Mouse (Mus musculus): ENCODE measurements around the gene Gclc. TPM values are rescaled to one million over a fixed set of nuclear protein-coding genes. Genes with fewer than 3 reads are reported as not detected.

The Gclc gene
- polyA plus RNA-seq, 1 experiment from 2014 or later, result 17.5 TPM

GRCm38 (mm10) chr9:77751091-77751521 lies 3.2 kb upstream of the Gclc start:
- Histone ChIP-seq H3K4me2 (peak overlapping the region; percentile 68), H3K4me1 (peaks cover 22% of the 10 kb centered on the region), H3K9me3 (replicated peaks) (no peaks in the 10 kb centered on the region), H3K27me3 (no peaks in the 10 kb centered on the region), H3K36me3 (ENCODE audit: poor library complexity, severe bottlenecking) (no peaks in the 10 kb centered on the region), H3K9ac (peak overlapping the region; percentile 72), H3K4me3 (peak overlapping the region; percentile 53), H3K27ac (peak overlapping the region; percentile 88)
- peak; percentile 4; the same call in 1 of the 2 replicates for ATAC-seq
- WGBS, result 0% methylated on average over 12 of the region's 12 CpGs

- Histone ChIP-seq H3K4me1 (peaks cover 26% of the 10 kb centered on the region), H3K4me3 (peak overlapping the region; percentile 83), H3K36me3 (ENCODE audit: poor library complexity, severe bottlenecking) (no peaks in the 10 kb centered on the region), H3K27ac (peak overlapping the region; percentile 81), H3K9me3 (replicated peaks) (no peaks in the 10 kb centered on the region), H3K27me3 (no peaks in the 10 kb centered on the region), H3K4me2 (peak overlapping the region; percentile 79), H3K9ac (peak overlapping the region; percentile 86)
- under 1% methylated on average over 47 of the region's 57 CpGs for WGBS
- peak; percentile 77 for ATAC-seq
These were observed 530 bp downstream of the Gclc start for GRCm38 (mm10) chr9:77754728-77755402.

GRCm38 (mm10) chr9:77755403-77755784 lies 1.1 kb downstream of the Gclc start:
- no peak for ATAC-seq
- peak overlapping the region; percentile 83 for H3K4me3 ChIP-seq
- H3K9me3 ChIP-seq (replicated peaks), result no peaks in the 10 kb centered on the region
- H3K27me3 ChIP-seq, result no peaks in the 10 kb centered on the region
- H3K9ac ChIP-seq, result peak overlapping the region; percentile 86
- peaks cover 22% of the 10 kb centered on the region for H3K4me1 ChIP-seq
- 0 out of 2 replicates have a peak overlapping the region, but pooled peaks have one; percentile 81 for H3K27ac ChIP-seq
- WGBS, result 16% methylated on average over 9 of the region's 9 CpGs
- H3K4me2 ChIP-seq, result peak overlapping the region; percentile 79
- H3K36me3 ChIP-seq (ENCODE audit: poor library complexity, severe bottlenecking), result no peaks in the 10 kb centered on the region

- Histone ChIP-seq H3K9me3 (replicated peaks) (no peaks in the 10 kb centered on the region), H3K9ac (no peak overlapping the region), H3K4me2 (peak overlapping the region; percentile 79), H3K36me3 (ENCODE audit: poor library complexity, severe bottlenecking) (no peaks in the 10 kb centered on the region), H3K27ac (no peak overlapping the region), H3K27me3 (no peaks in the 10 kb centered on the region), H3K4me3 (peak overlapping the region; percentile 83), H3K4me1 (peaks cover 22% of the 10 kb centered on the region)
- 32% methylated on average over 9 of the region's 9 CpGs for WGBS
- ATAC-seq, result no peak
These were observed 1.7 kb downstream of the Gclc start for GRCm38 (mm10) chr9:77756076-77756475.

- no peaks in the 10 kb centered on the region for H3K27me3 ChIP-seq
- 90% methylated on average over 1 of the region's 1 CpGs for WGBS
These were observed 3.0 kb downstream of the Gclc start for GRCm38 (mm10) chr9:77757331-77757730.

GRCm38 (mm10) chr9:77758481-77758880 lies 4.1 kb downstream of the Gclc start:
- Histone ChIP-seq H3K4me3 (no peak overlapping the region), H3K27me3 (no peaks in the 10 kb centered on the region), H3K9me3 (replicated peaks) (no peaks in the 10 kb centered on the region), H3K9ac (no peak overlapping the region), H3K36me3 (ENCODE audit: poor library complexity, severe bottlenecking) (peaks cover 3% of the 10 kb centered on the region; the same call in 1 of the 2 replicates), H3K27ac (no peak overlapping the region), H3K4me1 (peaks cover 17% of the 10 kb centered on the region), H3K4me2 (no peak overlapping the region)
- 76% methylated on average over 8 of the region's 8 CpGs for WGBS
- ATAC-seq, result no peak

More at GRCm38 (mm10) chr9:77757331-77757730, 3.0 kb downstream of the Gclc start:
- no peak overlapping the region for H3K9ac ChIP-seq
- H3K27ac ChIP-seq, result no peak overlapping the region
- peaks cover 17% of the 10 kb centered on the region for H3K4me1 ChIP-seq
- H3K4me2 ChIP-seq, result no peak overlapping the region
- no peak for ATAC-seq
- H3K4me3 ChIP-seq, result no peak overlapping the region
- no peaks in the 10 kb centered on the region for H3K9me3 ChIP-seq (replicated peaks)
- H3K36me3 ChIP-seq (ENCODE audit: poor library complexity, severe bottlenecking), result no peaks in the 10 kb centered on the region

GRCm38 (mm10) chr9:77759111-77759510 lies 4.8 kb downstream of the Gclc start:
- Histone ChIP-seq H3K9me3 (replicated peaks) (no peaks in the 10 kb centered on the region), H3K4me2 (no peak overlapping the region), H3K27ac (no peak overlapping the region), H3K4me1 (peaks cover 17% of the 10 kb centered on the region), H3K4me3 (no peak overlapping the region), H3K9ac (no peak overlapping the region), H3K36me3 (ENCODE audit: poor library complexity, severe bottlenecking) (peaks cover 10% of the 10 kb centered on the region; the same call in 1 of the 2 replicates), H3K27me3 (no peaks in the 10 kb centered on the region)
- no peak for ATAC-seq
- 66% methylated on average over 6 of the region's 6 CpGs for whole genome bisulfite sequencing

- Histone ChIP-seq H3K4me2 (no peak overlapping the region), H3K9ac (no peak overlapping the region), H3K36me3 (ENCODE audit: poor library complexity, severe bottlenecking) (peaks cover 15% of the 10 kb centered on the region), H3K4me1 (peaks cover 17% of the 10 kb centered on the region), H3K27me3 (no peaks in the 10 kb centered on the region), H3K27ac (no peak overlapping the region), H3K4me3 (no peak overlapping the region), H3K9me3 (replicated peaks) (no peaks in the 10 kb centered on the region)
- 93% methylated on average over 6 of the region's 6 CpGs for WGBS
- ATAC-seq, result no peak
These were observed 5.4 kb downstream of the Gclc start for GRCm38 (mm10) chr9:77759756-77760155.

GRCm38 (mm10) chr9:77766218-77766617 lies 11.9 kb downstream of the Gclc start:
- H3K27ac ChIP-seq, result no peak overlapping the region
- no peak overlapping the region for H3K4me3 ChIP-seq
- H3K36me3 ChIP-seq (ENCODE audit: poor library complexity, severe bottlenecking), result peaks cover 25% of the 10 kb centered on the region
- no peak overlapping the region for H3K4me2 ChIP-seq
- 85% methylated on average over 8 of the region's 8 CpGs for WGBS
- H3K9ac ChIP-seq, result no peak overlapping the region
- no peak for ATAC-seq
- peaks cover 9% of the 10 kb centered on the region for H3K4me1 ChIP-seq
- no peaks in the 10 kb centered on the region for H3K9me3 ChIP-seq (replicated peaks)
- H3K27me3 ChIP-seq, result no peaks in the 10 kb centered on the region

GRCm38 (mm10) chr9:77766767-77767166 lies 12.4 kb downstream of the Gclc start:
- H3K4me2 ChIP-seq, result no peak overlapping the region
- peaks cover 25% of the 10 kb centered on the region for H3K36me3 ChIP-seq (ENCODE audit: poor library complexity, severe bottlenecking)
- H3K4me3 ChIP-seq, result no peak overlapping the region
- H3K27me3 ChIP-seq, result no peaks in the 10 kb centered on the region
- H3K27ac ChIP-seq, result no peak overlapping the region
- 82% methylated on average over 3 of the region's 3 CpGs for WGBS
- ATAC-seq, result no peak
- no peak overlapping the region for H3K9ac ChIP-seq
- peaks cover 14% of the 10 kb centered on the region for H3K4me1 ChIP-seq
- H3K9me3 ChIP-seq (replicated peaks), result no peaks in the 10 kb centered on the region

GRCm38 (mm10) chr9:77770909-77771308 lies 16.6 kb downstream of the Gclc start:
- no peaks in the 10 kb centered on the region for H3K27me3 ChIP-seq
- H3K9me3 ChIP-seq (replicated peaks), result no peaks in the 10 kb centered on the region
- no peak overlapping the region for H3K4me3 ChIP-seq
- 0 out of 2 replicates have a peak overlapping the region, but pooled peaks have one; percentile 8 for H3K27ac ChIP-seq
- H3K9ac ChIP-seq, result no peak overlapping the region
- ATAC-seq, result peak; percentile 25; the same call in 1 of the 2 replicates
- peaks cover 15% of the 10 kb centered on the region; the same call in 1 of the 2 replicates for H3K36me3 ChIP-seq (ENCODE audit: poor library complexity, severe bottlenecking)
- H3K4me2 ChIP-seq, result no peak overlapping the region
- peaks cover 17% of the 10 kb centered on the region for H3K4me1 ChIP-seq
- WGBS, result 51% methylated on average over 6 of the region's 6 CpGs

GRCm38 (mm10) chr9:77771330-77771729 lies 17.0 kb downstream of the Gclc start:
- Histone ChIP-seq H3K4me3 (no peak overlapping the region), H3K27me3 (no peaks in the 10 kb centered on the region), H3K9me3 (replicated peaks) (no peaks in the 10 kb centered on the region), H3K27ac (no peak overlapping the region), H3K36me3 (ENCODE audit: poor library complexity, severe bottlenecking) (peaks cover 14% of the 10 kb centered on the region), H3K4me2 (peak overlapping the region; percentile 15; the same call in 1 of the 2 replicates), H3K4me1 (peaks cover 17% of the 10 kb centered on the region), H3K9ac (no peak overlapping the region)
- peak; percentile 60 for ATAC-seq
- WGBS, result 62% methylated on average over 5 of the region's 5 CpGs

Measured in forebrain, embryonic 13.5 days (tissue).